In genomic region chr4:118306113-118306696, GRCm38 (mm10) we compare ENCODE assay signal across 27 mouse cellular contexts. TPM values are rescaled to one million over a fixed set of nuclear protein-coding genes. Genes with fewer than 3 reads are reported as not detected.
A peak's percentile ranks its signal among the peaks of the same experiment; 100 is the strongest.
DNase-seq lines count a peak whose midpoint lies in the region; ATAC-seq and TF ChIP-seq lines count a peak whose summit lies in the region.
"Had no signal": no experiment of that assay in that cellular context is flagged by ENCODE, and none has a peak within 500 bp of the region (broad histone marks: within the 10 kb centered on the region; RNA-seq: fewer than 3 reads in every experiment).

No protein-coding gene starts in this region.

- no peak for TF ChIP-seq CTCF in Patski (IDR thresholded peaks at IDR 0.05)

- in situ Hi-C loops in Patski (cut with MboI; ENCODE audit: low pct_unique_long_range_greater_than_20kb), result no loop called here

- H3K27ac ChIP-seq in limb, embryonic 13.5 days, result no peak overlapping the region
- H3K27ac ChIP-seq in limb, embryonic 10.5 days, result no peak overlapping the region
- H3K27ac ChIP-seq in limb, embryonic 15.5 days, result peak overlapping the region; percentile 65; the same call in 1 of the 2 replicates
- H3K27ac ChIP-seq: forebrain, embryonic 10.5 days; hindbrain, embryonic 10.5 days; hindbrain, postnatal 0 days; macrophage; midbrain, embryonic 10.5 days; neural tube, embryonic 13.5 days had no signal

- 0 out of 2 replicates have a peak, but pooled peaks cover 6% of the 10 kb centered on the region for H3K27me3 ChIP-seq in limb, embryonic 13.5 days
- H3K27me3 ChIP-seq in limb, embryonic 10.5 days (ENCODE audit: low read depth, poor library complexity, severe bottlenecking), result no peaks in the 10 kb centered on the region
- peaks cover 1% of the 10 kb centered on the region for H3K27me3 ChIP-seq in Patski
- H3K27me3 ChIP-seq in limb, embryonic 15.5 days, result no peaks in the 10 kb centered on the region
- H3K27me3 ChIP-seq: heart, embryonic 12.5 days; neural tube, embryonic 13.5 days had no signal

- no peak overlapping the region for H3K4me3 ChIP-seq in limb, embryonic 13.5 days
- H3K4me3 ChIP-seq in limb, embryonic 10.5 days, result no peak overlapping the region
- no peak overlapping the region for H3K4me3 ChIP-seq in limb, embryonic 15.5 days
- H3K4me3 ChIP-seq: forebrain, embryonic 10.5 days; heart, embryonic 12.5 days; hindbrain, embryonic 10.5 days; midbrain, embryonic 10.5 days; myocyte; neural tube, embryonic 13.5 days had no signal

- 0 out of 2 replicates have a peak, but pooled peaks cover 6% of the 10 kb centered on the region for H3K4me1 ChIP-seq in limb, embryonic 13.5 days
- H3K4me1 ChIP-seq in limb, embryonic 10.5 days, result no peaks in the 10 kb centered on the region
- H3K4me1 ChIP-seq in limb, embryonic 15.5 days, result peaks cover 10% of the 10 kb centered on the region; the same call in 1 of the 2 replicates
- H3K4me1 ChIP-seq: forebrain, embryonic 10.5 days; heart, embryonic 12.5 days; hindbrain, embryonic 10.5 days; midbrain, embryonic 10.5 days; neural tube, embryonic 13.5 days had no signal

- H3K9me3 ChIP-seq in limb, embryonic 13.5 days, result no peaks in the 10 kb centered on the region
- H3K9me3 ChIP-seq in limb, embryonic 10.5 days (replicated peaks), result no peaks in the 10 kb centered on the region
- no peaks in the 10 kb centered on the region for H3K9me3 ChIP-seq in limb, embryonic 15.5 days
- H3K9me3 ChIP-seq: forebrain, embryonic 10.5 days; heart, embryonic 12.5 days; hindbrain, embryonic 10.5 days; midbrain, embryonic 10.5 days; neural tube, embryonic 13.5 days had no signal

- DNase-seq in limb, embryonic 10.5 days (ENCODE audit: low spot score), result no peak
- DNase-seq in Patski (ENCODE audit: low read depth, low spot score), result peak; percentile 20
- no peak for DNase-seq in adrenal gland, adult 18-20 months (ENCODE audit: low spot score in 2 of 2)
- no peak for DNase-seq in cerebellum, adult 11-12 months
- no peak for DNase-seq in layer of hippocampus, postnatal 25 days (ENCODE audit: extremely low spot score in 1 of 2, low spot score in 1 of 2)
- DNase-seq: adrenal gland, adult 2 months; cerebellum, adult 2 months; cerebellum, postnatal 25 days; forebrain, postnatal 0 days; heart, adult 18-20 months; heart, postnatal 10 days; kidney, adult 11 months; kidney, postnatal 4 days; retina, postnatal 1 day; right cerebral cortex, postnatal 25 days; thymus, adult 2 months had no signal

- no peak overlapping the region for H3K4me2 ChIP-seq in limb, embryonic 13.5 days (replicated peaks)
- H3K4me2 ChIP-seq in limb, embryonic 15.5 days, result no peak overlapping the region
- H3K4me2 ChIP-seq: heart, embryonic 12.5 days; neural tube, embryonic 13.5 days had no signal

- 0 out of 2 replicates have a peak, but pooled peaks have one; percentile 51 for ATAC-seq in limb, embryonic 13.5 days (ENCODE audit: low FRiP score, low read depth)
- no peak for ATAC-seq in Patski
- ATAC-seq in limb, embryonic 15.5 days (ENCODE audit: insufficient number of reproducible peaks, low FRiP score, low TSS enrichment, low read depth), result peak; percentile 37; the same call in 1 of the 2 replicates
- ATAC-seq: forebrain, postnatal 0 days; hindbrain, postnatal 0 days; midbrain, embryonic 16.5 days had no signal

- POLR2A ChIA-PET in Patski (lab: Charles Lee), result no interaction called here

- H3K9ac ChIP-seq in limb, embryonic 13.5 days, result no peak overlapping the region
- no peak overlapping the region for H3K9ac ChIP-seq in limb, embryonic 15.5 days
- H3K9ac ChIP-seq: forebrain, postnatal 0 days; heart, embryonic 12.5 days; neural tube, embryonic 13.5 days had no signal

- CTCF ChIA-PET in Patski (lab: Charles Lee), result interaction anchor here (1.1 kb wide), 1 partner anchor 13 kb away, joined by 3 read pairs; no protein-coding TSS in a partner anchor

- no peaks in the 10 kb centered on the region for H3K36me3 ChIP-seq in limb, embryonic 13.5 days
- H3K36me3 ChIP-seq in limb, embryonic 10.5 days, result no peaks in the 10 kb centered on the region
- no peaks in the 10 kb centered on the region for H3K36me3 ChIP-seq in limb, embryonic 15.5 days
- H3K36me3 ChIP-seq: forebrain, embryonic 10.5 days; heart, embryonic 12.5 days; hindbrain, embryonic 10.5 days; midbrain, embryonic 10.5 days; neural tube, embryonic 13.5 days had no signal

- 64% methylated on average over 21 of the region's 21 CpGs for WGBS in limb, embryonic 13.5 days
- WGBS in limb, embryonic 10.5 days, result 89% methylated on average over 21 of the region's 21 CpGs
- 60% methylated on average over 21 of the region's 21 CpGs for WGBS in limb, embryonic 15.5 days

RNA-seq across cellular contexts. Expression of gene Ptprf, which starts 15.0 kb away (rescaled TPM):
- polyA plus RNA-seq in limb, embryonic 13.5 days (2015; fragmentation: Nextera tagmentation; extraction: Ambion mirVana), result 51.1 and 58.1 TPM in 2 replicates
- 67.5 and 77.3 TPM in 2 replicates for polyA plus RNA-seq in limb, embryonic 10.5 days (2016; fragmentation: Nextera tagmentation; extraction: Ambion mirVana)
- polyA plus RNA-seq in Patski (2021), result 5.9 TPM
- polyA plus RNA-seq in limb, embryonic 15.5 days (2015; fragmentation: Nextera tagmentation; extraction: Ambion mirVana), result 66.4 and 82.7 TPM in 2 replicates
- 10 to 100 TPM; 42.5 to 43.1 TPM for total RNA-seq in adrenal gland, adult 18-20 months (2021)
- total RNA-seq in layer of hippocampus, postnatal 25 days (2021), result 10 to 100 TPM; 86.9 to 88.0 TPM
